Mouse (Mus musculus): ENCODE results near the gene Arhgef6. TPM values are rescaled to one million over a fixed set of nuclear protein-coding genes. Genes with fewer than 3 reads are reported as not detected.

The Arhgef6 gene
- polyA plus RNA-seq, 1 experiment = 21.6 TPM

- DNase-seq = no peak
- WGBS = 74% methylated on average over 4 of the region's 4 CpGs
- H3K27me3 ChIP-seq (ENCODE audit: control insufficient read depth, insufficient read depth, low read length) = no peaks in the 10 kb centered on the region
- H3K4me1 ChIP-seq (ENCODE audit: control insufficient read depth, insufficient read depth, low read length) = no peaks in the 10 kb centered on the region
- TF ChIP-seq CTCF (IDR thresholded peaks at IDR 0.05; ENCODE audit: borderline replicate concordance, insufficient read depth, low read depth, low read length) = no peak
- TF ChIP-seq POLR2A (IDR thresholded peaks at IDR 0.05; ENCODE audit: borderline replicate concordance, insufficient read depth, low read length) = no peak
- H3K27ac ChIP-seq (ENCODE audit: insufficient read depth, low read length) = no peak overlapping the region
- H3K4me3 ChIP-seq (replicated peaks; ENCODE audit: insufficient read depth, low read depth, low read length) = no peak overlapping the region
These were observed 102.5 kb downstream of the Arhgef6 start for GRCm38 (mm10) chrX:57235982-57236381.

DNA sequence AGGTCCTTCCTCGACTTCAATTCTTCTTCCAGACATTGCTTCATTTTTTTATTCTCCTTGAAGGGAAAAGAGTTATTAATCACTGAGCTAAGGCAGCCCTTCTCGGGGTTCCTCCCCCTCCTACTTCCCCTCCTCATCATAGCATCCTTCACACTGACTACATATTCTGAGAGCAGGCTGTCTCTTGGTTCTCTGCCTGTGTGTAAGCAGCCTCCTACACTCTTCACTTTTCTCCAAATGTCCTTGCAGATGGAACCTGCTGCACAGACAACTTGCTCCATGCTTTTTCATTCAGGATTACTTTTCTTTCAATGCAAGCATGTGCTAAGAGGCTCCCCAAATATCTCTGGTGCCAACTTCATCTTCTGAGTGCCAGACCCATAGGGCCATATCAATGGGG, 104.9 kb downstream of the Arhgef6 start:
- DNase-seq = no peak
- TF ChIP-seq CTCF (IDR thresholded peaks at IDR 0.05; ENCODE audit: borderline replicate concordance, insufficient read depth, low read depth, low read length) = no peak
- TF ChIP-seq POLR2A (IDR thresholded peaks at IDR 0.05; ENCODE audit: borderline replicate concordance, insufficient read depth, low read length) = no peak
- 75% methylated on average over 2 of the region's 2 CpGs for WGBS

GRCm38 (mm10) chrX:57228178-57228577, 110.4 kb downstream of the Arhgef6 start:
- Histone ChIP-seq H3K4me1 (ENCODE audit: control insufficient read depth, insufficient read depth, low read length) (no peaks in the 10 kb centered on the region), H3K27ac (ENCODE audit: insufficient read depth, low read length) (no peak overlapping the region), H3K4me3 (replicated peaks; ENCODE audit: insufficient read depth, low read depth, low read length) (no peak overlapping the region), H3K27me3 (ENCODE audit: control insufficient read depth, insufficient read depth, low read length) (no peaks in the 10 kb centered on the region)
- 65% methylated on average over 2 of the region's 2 CpGs for WGBS
- no peak for DNase-seq
- TF ChIP-seq POLR2A (IDR thresholded peaks at IDR 0.05; ENCODE audit: borderline replicate concordance, insufficient read depth, low read length) (no peak), CTCF (IDR thresholded peaks at IDR 0.05; ENCODE audit: borderline replicate concordance, insufficient read depth, low read depth, low read length) (no peak)

More for the DNA sequence above, 104.9 kb downstream of the Arhgef6 start:
- H3K27ac ChIP-seq (ENCODE audit: insufficient read depth, low read length) = no peak overlapping the region
- no peaks in the 10 kb centered on the region for H3K27me3 ChIP-seq (ENCODE audit: control insufficient read depth, insufficient read depth, low read length)
- no peak overlapping the region for H3K4me3 ChIP-seq (replicated peaks; ENCODE audit: insufficient read depth, low read depth, low read length)
- H3K4me1 ChIP-seq (ENCODE audit: control insufficient read depth, insufficient read depth, low read length) = no peaks in the 10 kb centered on the region

- Histone ChIP-seq H3K4me3 (replicated peaks; ENCODE audit: insufficient read depth, low read depth, low read length) (no peak overlapping the region), H3K27ac (ENCODE audit: insufficient read depth, low read length) (no peak overlapping the region), H3K4me1 (ENCODE audit: control insufficient read depth, insufficient read depth, low read length) (no peaks in the 10 kb centered on the region), H3K27me3 (ENCODE audit: control insufficient read depth, insufficient read depth, low read length) (no peaks in the 10 kb centered on the region)
- WGBS = 13% methylated on average over 10 of the region's 10 CpGs
- DNase-seq = peak in 1 of 2 experiments; percentile 4
- TF ChIP-seq CTCF (IDR thresholded peaks at IDR 0.05; ENCODE audit: borderline replicate concordance, insufficient read depth, low read depth, low read length) = no peak
- TF ChIP-seq POLR2A (IDR thresholded peaks at IDR 0.05; ENCODE audit: borderline replicate concordance, insufficient read depth, low read length) = no peak
These were observed 115.2 kb downstream of the Arhgef6 start for GRCm38 (mm10) chrX:57223301-57223700.

GRCm38 (mm10) chrX:57221881-57222280, 116.6 kb downstream of the Arhgef6 start:
- Histone ChIP-seq H3K4me1 (ENCODE audit: control insufficient read depth, insufficient read depth, low read length) (no peaks in the 10 kb centered on the region), H3K4me3 (replicated peaks; ENCODE audit: insufficient read depth, low read depth, low read length) (no peak overlapping the region), H3K27ac (ENCODE audit: insufficient read depth, low read length) (no peak overlapping the region), H3K27me3 (ENCODE audit: control insufficient read depth, insufficient read depth, low read length) (no peaks in the 10 kb centered on the region)
- 79% methylated on average over 3 of the region's 3 CpGs for WGBS
- TF ChIP-seq CTCF (IDR thresholded peaks at IDR 0.05; ENCODE audit: borderline replicate concordance, insufficient read depth, low read depth, low read length) = no peak
- no peak for DNase-seq

DNA sequence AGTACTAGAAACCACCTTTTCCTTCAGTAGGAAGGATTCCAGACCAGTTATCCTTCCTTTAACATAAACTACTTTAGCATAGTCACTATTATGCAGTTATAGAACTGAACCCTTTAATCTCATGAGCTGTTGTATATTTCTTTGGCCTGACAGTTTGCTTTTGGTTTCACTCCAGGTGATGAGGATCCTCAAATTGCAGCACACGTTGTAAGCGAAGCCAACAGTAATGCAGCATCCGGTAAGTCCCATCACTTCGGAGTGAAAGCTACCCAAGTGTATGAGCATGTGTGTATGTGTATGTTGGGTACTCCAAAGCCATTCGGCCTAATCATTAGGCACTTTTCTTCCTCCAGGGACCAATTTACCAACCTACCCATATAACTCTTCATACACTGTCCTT, 119.0 kb downstream of the Arhgef6 start:
- Histone ChIP-seq H3K27ac (ENCODE audit: insufficient read depth, low read length) (no peak overlapping the region), H3K4me1 (ENCODE audit: control insufficient read depth, insufficient read depth, low read length) (no peaks in the 10 kb centered on the region), H3K27me3 (ENCODE audit: control insufficient read depth, insufficient read depth, low read length) (no peaks in the 10 kb centered on the region), H3K4me3 (replicated peaks; ENCODE audit: insufficient read depth, low read depth, low read length) (no peak overlapping the region)
- 94% methylated on average over 5 of the region's 5 CpGs for WGBS
- TF ChIP-seq POLR2A (IDR thresholded peaks at IDR 0.05; ENCODE audit: borderline replicate concordance, insufficient read depth, low read length) (no peak), CTCF (IDR thresholded peaks at IDR 0.05; ENCODE audit: borderline replicate concordance, insufficient read depth, low read depth, low read length) (no peak)
- DNase-seq = no peak

DNA sequence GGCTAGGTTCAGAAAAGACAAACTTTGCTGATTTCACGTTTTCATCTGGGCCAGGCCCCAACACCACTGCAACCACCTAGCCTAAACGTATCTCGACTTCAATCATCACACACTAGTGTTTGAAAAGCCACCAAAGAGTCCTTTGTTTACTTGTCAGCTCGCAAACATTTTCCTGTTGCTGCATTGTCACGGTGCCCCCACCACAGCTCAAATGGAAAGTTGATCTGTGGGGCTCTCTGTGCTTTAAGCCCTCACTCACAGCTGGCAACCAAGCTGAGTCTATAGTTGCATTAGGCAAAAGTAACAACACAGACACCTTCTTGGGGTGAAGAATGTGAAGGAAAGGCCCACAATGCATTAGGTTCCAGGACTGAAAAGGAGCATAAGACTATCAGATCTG, 122.3 kb downstream of the Arhgef6 start:
- Histone ChIP-seq H3K27ac (ENCODE audit: insufficient read depth, low read length) (no peak overlapping the region), H3K4me3 (replicated peaks; ENCODE audit: insufficient read depth, low read depth, low read length) (no peak overlapping the region), H3K27me3 (ENCODE audit: control insufficient read depth, insufficient read depth, low read length) (no peaks in the 10 kb centered on the region), H3K4me1 (ENCODE audit: control insufficient read depth, insufficient read depth, low read length) (no peaks in the 10 kb centered on the region)
- DNase-seq = no peak
- 53% methylated on average over 5 of the region's 5 CpGs for whole genome bisulfite sequencing
- no peak for TF ChIP-seq CTCF (IDR thresholded peaks at IDR 0.05; ENCODE audit: borderline replicate concordance, insufficient read depth, low read depth, low read length)
- TF ChIP-seq POLR2A (IDR thresholded peaks at IDR 0.05; ENCODE audit: borderline replicate concordance, insufficient read depth, low read length) = no peak

DNA sequence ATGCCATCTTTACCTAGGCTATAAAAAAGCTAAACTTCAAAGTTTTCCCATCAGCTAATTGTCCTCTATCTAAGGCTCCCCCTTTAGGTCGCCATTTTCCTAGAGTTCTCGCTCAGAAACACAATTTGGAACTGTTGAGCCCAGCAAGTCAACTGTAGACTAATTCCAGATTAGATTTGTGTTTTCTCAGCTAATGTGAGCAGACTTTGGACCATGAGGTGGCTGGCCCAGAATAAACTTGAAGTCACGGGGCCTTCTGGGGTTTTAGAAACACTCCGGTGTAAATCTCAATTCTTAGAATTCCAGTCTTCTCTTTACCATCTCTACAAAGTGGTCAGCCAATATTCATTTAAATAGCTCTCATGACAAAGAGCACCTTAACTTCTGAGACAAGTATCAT, 123.0 kb downstream of the Arhgef6 start:
- Histone ChIP-seq H3K27ac (ENCODE audit: insufficient read depth, low read length) (no peak overlapping the region), H3K27me3 (ENCODE audit: control insufficient read depth, insufficient read depth, low read length) (no peaks in the 10 kb centered on the region), H3K4me3 (replicated peaks; ENCODE audit: insufficient read depth, low read depth, low read length) (no peak overlapping the region), H3K4me1 (ENCODE audit: control insufficient read depth, insufficient read depth, low read length) (no peaks in the 10 kb centered on the region)
- TF ChIP-seq POLR2A (IDR thresholded peaks at IDR 0.05; ENCODE audit: borderline replicate concordance, insufficient read depth, low read length) (no peak), CTCF (IDR thresholded peaks at IDR 0.05; ENCODE audit: borderline replicate concordance, insufficient read depth, low read depth, low read length) (no peak)
- no peak for DNase-seq
- WGBS = 95% methylated on average over 4 of the region's 4 CpGs
